Mouse (Mus musculus) stomach, embryonic 16.5 days (tissue): Measurements from ENCODE around the gene Rnf123. TPM values are rescaled to one million over a fixed set of nuclear protein-coding genes. Genes with fewer than 3 reads are reported as not detected.

Source experiments
- ATAC-seq: fragments of 200-750 bp; cut with Nextera tagmentation; 2 replicates; pipeline ENCODE4 v1.8.0; 2017; ENCODE audit warnings: moderate number of reproducible peaks, moderate TSS enrichment; ENCODE audit not compliant: insufficient read depth, low FRiP score
- H3K27ac ChIP-seq: fragments of 300-500 bp; sonication (generic); 2 replicates; pipeline ENCODE4 v1.5.1; 2014; ENCODE audit warnings: low read length
- H3K27me3 ChIP-seq: fragments of 300-500 bp; sonication (generic); 2 replicates; pipeline ENCODE4 v1.6.1; 2014; ENCODE audit warnings: low read length, control low read depth, mixed read lengths; ENCODE audit not compliant: control insufficient read depth, insufficient read depth
- H3K36me3 ChIP-seq: fragments of 300-500 bp; sonication (generic); 2 replicates; pipeline ENCODE4 v1.6.1; 2014; ENCODE audit warnings: low read length; ENCODE audit not compliant: control insufficient read depth, insufficient read depth
- H3K4me1 ChIP-seq: fragments of 300-500 bp; sonication (generic); 2 replicates; pipeline ENCODE4 v1.6.1; 2014; ENCODE audit warnings: low read length, control low read depth, mixed read lengths; ENCODE audit not compliant: control insufficient read depth, insufficient read depth
- H3K4me2 ChIP-seq: fragments of 300-500 bp; sonication (generic); 2 replicates; pipeline ENCODE4 v1.6.1; 2014; ENCODE audit warnings: low read depth, low read length, mixed read lengths
- H3K4me3 ChIP-seq: fragments of 300-500 bp; sonication (generic); replicated peaks from 2 replicates; pipeline ENCODE4 v1.5.1; 2014; ENCODE audit warnings: mild to moderate bottlenecking, low read length
- H3K9ac ChIP-seq: fragments of 300-500 bp; sonication (generic); 2 replicates; pipeline ENCODE4 v1.6.1; 2014; ENCODE audit warnings: low read length
- H3K9me3 ChIP-seq: fragments of 300-500 bp; sonication (generic); replicated peaks from 2 replicates; pipeline ENCODE4 v1.6.1; 2016; ENCODE audit warnings: low read length, control low read depth; ENCODE audit not compliant: control insufficient read depth
- WGBS: fragments of 180-500 bp; shearing (Covaris S2); extraction: QIAGEN DNeasy Blood & Tissue Kit; methylation state at CpG from one replicate; pipeline ENCODE4 v1.1.7; 2014; 5-methylcytosine and 5-hydroxymethylcytosine counted together
- polyA plus RNA-seq: library from polyadenylated mRNA; unstranded; fragments of >200 nt; fragmentation: Nextera tagmentation; extraction: Ambion mirVana; gene quantifications from 2 replicates; pipeline ENCODE4 v1.2.1, GENCODE M21; 2015

Rnf123 gene
- polyA plus RNA-seq, 1 experiment from 2014 or later: 32.8 TPM

DNA sequence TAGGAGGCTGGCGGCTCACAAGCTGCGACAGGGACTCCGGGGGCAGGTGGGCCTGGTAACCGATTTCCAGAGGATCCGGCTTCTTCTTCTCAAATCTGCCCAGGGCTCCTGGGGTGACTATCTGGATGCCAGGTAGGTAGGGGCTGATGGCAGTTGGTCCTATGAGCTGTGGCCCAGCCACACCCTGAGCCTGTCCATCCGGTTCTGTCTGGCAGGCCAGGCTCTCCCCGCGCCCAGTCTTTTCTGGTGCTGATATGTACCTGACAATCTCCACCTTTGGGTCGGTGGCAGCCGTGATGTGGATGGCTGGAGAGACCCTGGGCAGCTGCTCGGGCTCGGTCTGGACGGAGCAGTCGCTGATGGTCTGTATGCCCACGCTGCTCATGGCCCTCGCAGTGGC is 27.0 kb upstream of the Rnf123 start:
- H3K4me3 ChIP-seq: peak overlapping the region; percentile 36
- no peaks in the 10 kb centered on the region for H3K36me3 ChIP-seq
- H3K27ac ChIP-seq: peak overlapping the region; percentile 49
- no peak; the same call in 1 of the 2 replicates for ATAC-seq
- WGBS: 64% methylated on average over 16 of the region's 16 CpGs
- peak overlapping the region; percentile 62 for H3K4me2 ChIP-seq
- H3K4me1 ChIP-seq: peaks cover 15% of the 10 kb centered on the region
- H3K9ac ChIP-seq: peak overlapping the region; percentile 71
- H3K9me3 ChIP-seq: no peaks in the 10 kb centered on the region; the same call in 1 of the 2 replicates
- H3K27me3 ChIP-seq: peaks cover 4% of the 10 kb centered on the region; the same call in 1 of the 2 replicates

GRCm38 (mm10) chr9:108107867-108108266 is 24.7 kb upstream of the Rnf123 start:
- Histone ChIP-seq H3K4me1 (peaks cover 22% of the 10 kb centered on the region), H3K36me3 (no peaks in the 10 kb centered on the region), H3K9me3 (no peaks in the 10 kb centered on the region), H3K4me2 (no peak overlapping the region), H3K27ac (no peak overlapping the region), H3K27me3 (no peaks in the 10 kb centered on the region), H3K4me3 (no peak overlapping the region), H3K9ac (no peak overlapping the region)
- ATAC-seq: no peak
- 88% methylated on average over 16 of the region's 16 CpGs for WGBS

DNA sequence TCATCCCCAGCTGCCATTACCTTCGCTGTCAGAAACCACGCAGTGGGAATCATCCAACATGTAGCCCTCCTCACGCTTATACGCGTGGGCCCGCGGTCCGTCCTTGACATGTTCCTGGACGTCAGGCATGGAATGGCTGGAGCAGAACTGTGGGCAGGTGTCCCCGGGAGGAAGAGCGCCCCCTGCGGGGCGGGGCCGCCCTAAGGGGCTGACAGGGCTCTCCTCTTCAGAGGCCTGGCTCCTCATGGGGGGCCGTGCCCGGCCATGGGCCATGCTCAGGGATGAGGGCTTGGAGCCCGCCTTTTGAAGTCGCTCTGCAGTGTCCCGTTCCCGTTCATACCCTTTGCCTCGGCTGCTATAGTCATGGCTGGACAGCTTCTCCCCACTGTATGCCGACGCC is 22.9 kb upstream of the Rnf123 start:
- H3K9me3 ChIP-seq: no peaks in the 10 kb centered on the region
- peak overlapping the region; percentile 41; the same call in 1 of the 2 replicates for H3K4me2 ChIP-seq
- H3K36me3 ChIP-seq: no peaks in the 10 kb centered on the region
- H3K9ac ChIP-seq: no peak overlapping the region
- no peak overlapping the region for H3K27ac ChIP-seq
- H3K4me3 ChIP-seq: no peak overlapping the region
- H3K27me3 ChIP-seq: no peaks in the 10 kb centered on the region
- WGBS: 90% methylated on average over 23 of the region's 23 CpGs
- H3K4me1 ChIP-seq: peaks cover 17% of the 10 kb centered on the region
- no peak for ATAC-seq

GRCm38 (mm10) chr9:108105549-108105863 is 22.4 kb upstream of the Rnf123 start:
- peak overlapping the region; percentile 41 for H3K4me2 ChIP-seq
- peak overlapping the region; percentile 27; the same call in 1 of the 2 replicates for H3K4me3 ChIP-seq
- H3K9me3 ChIP-seq: no peaks in the 10 kb centered on the region
- H3K4me1 ChIP-seq: peaks cover 12% of the 10 kb centered on the region
- no peaks in the 10 kb centered on the region for H3K27me3 ChIP-seq
- H3K36me3 ChIP-seq: no peaks in the 10 kb centered on the region
- H3K9ac ChIP-seq: peak overlapping the region; percentile 55; the same call in 1 of the 2 replicates
- WGBS: 84% methylated on average over 12 of the region's 12 CpGs
- peak overlapping the region; percentile 72 for H3K27ac ChIP-seq
- ATAC-seq: 0 out of 2 replicates have a peak, but pooled peaks have one; percentile 10

DNA sequence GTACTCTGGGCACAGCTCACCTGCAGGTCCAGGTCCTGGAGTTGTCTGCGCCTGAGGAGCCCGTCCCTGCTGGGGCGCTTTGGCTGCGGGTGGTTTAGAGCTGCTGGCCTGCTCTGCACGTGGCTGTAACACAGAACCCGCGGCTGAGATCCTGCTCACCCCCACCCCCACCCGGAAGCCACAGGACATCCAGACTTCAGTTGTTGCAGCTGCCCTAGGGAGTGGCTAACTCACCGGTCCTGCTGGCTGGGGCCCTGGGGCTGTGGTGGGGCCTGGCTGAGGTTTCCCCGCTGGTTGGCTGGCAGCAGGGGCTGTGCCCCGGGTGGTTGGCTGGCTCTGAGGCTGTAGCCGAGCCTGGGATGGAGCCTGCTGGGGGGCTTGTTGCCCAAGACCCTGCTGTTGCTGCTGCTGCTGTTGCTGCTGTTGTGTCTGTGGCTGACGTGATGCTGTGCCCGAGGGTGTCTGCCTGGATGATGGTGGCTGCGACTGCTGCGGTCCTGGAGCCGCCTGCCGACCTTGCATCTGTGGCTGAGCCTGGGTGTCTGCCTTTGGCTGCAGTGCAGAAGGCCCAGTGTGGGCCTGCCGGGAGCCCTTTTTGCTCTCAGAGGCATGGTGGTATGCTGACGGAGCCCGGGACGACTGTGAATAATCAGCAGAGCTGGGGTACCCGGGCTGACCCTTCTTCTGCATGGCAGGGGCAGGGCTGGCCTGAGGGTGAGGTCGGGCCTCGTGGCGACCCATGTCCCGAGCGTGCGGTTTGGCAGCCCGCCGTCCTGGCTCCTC is 21.8 kb upstream of the Rnf123 start:
- 42% methylated on average over 31 of the region's 31 CpGs for WGBS
- peak; percentile 90 for ATAC-seq
- peak overlapping the region; percentile 27 for H3K4me3 ChIP-seq

GRCm38 (mm10) chr9:108099619-108100018 is 16.5 kb upstream of the Rnf123 start:
- Histone ChIP-seq H3K36me3 (no peaks in the 10 kb centered on the region), H3K9me3 (no peaks in the 10 kb centered on the region), H3K9ac (no peak overlapping the region), H3K27ac (no peak overlapping the region), H3K4me3 (no peak overlapping the region), H3K4me1 (peaks cover 17% of the 10 kb centered on the region), H3K4me2 (no peak overlapping the region), H3K27me3 (no peaks in the 10 kb centered on the region)
- no peak for ATAC-seq
- 91% methylated on average over 8 of the region's 8 CpGs for WGBS

More for the DNA sequence above, 21.8 kb upstream of the Rnf123 start:
- Histone ChIP-seq H3K9ac (peak overlapping the region; percentile 55), H3K4me1 (peaks cover 12% of the 10 kb centered on the region), H3K27ac (peak overlapping the region; percentile 72), H3K27me3 (no peaks in the 10 kb centered on the region), H3K9me3 (no peaks in the 10 kb centered on the region), H3K36me3 (no peaks in the 10 kb centered on the region), H3K4me2 (peak overlapping the region; percentile 41)

DNA sequence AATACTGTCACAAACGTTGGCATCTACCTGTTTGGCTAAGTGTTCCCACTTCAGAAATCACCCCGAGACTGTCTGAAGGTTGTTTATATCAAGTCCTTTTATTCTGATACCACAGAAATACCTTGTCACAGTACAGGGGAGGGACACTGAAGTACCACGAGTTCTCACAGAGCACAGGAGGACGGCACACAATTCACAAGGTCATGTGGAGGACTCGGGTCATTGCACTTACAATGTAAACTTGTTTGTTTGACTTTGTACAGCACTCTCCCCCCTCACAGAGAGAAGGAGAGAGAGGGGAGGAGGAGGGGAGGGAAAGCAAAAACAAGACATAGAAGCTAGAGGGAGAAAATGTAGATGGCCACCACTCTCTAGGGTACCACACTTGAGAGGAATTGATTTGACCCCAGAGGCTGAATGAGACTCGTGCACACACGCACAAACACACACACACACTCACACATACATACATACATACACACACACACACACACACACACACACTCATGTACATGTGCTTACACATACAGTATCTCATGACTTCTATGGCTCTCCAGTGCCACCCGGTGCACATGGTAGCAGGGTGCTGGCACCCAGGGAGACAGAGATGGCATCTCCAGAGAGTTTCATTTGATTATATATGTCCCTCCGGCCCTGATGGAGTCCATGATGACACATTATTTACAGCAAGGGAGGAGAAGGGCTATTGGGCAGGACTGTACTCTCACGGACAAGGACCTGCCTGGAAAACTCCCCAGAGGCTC is 13.0 kb upstream of the Rnf123 start:
- Histone ChIP-seq H3K27me3 (no peaks in the 10 kb centered on the region), H3K36me3 (no peaks in the 10 kb centered on the region), H3K4me3 (no peak overlapping the region), H3K9me3 (no peaks in the 10 kb centered on the region), H3K4me2 (peak overlapping the region; percentile 99; the same call in 1 of the 2 replicates), H3K9ac (0 out of 2 replicates have a peak overlapping the region, but pooled peaks have one; percentile 54), H3K4me1 (peaks cover 20% of the 10 kb centered on the region), H3K27ac (peak overlapping the region; percentile 53)
- no peak for ATAC-seq
- 50% methylated on average over 10 of the region's 10 CpGs for WGBS

- Histone ChIP-seq H3K4me3 (peak overlapping the region; percentile 81), H3K27ac (peak overlapping the region; percentile 78), H3K36me3 (no peaks in the 10 kb centered on the region), H3K9ac (peak overlapping the region; percentile 86), H3K4me2 (peak overlapping the region; percentile 99), H3K27me3 (no peaks in the 10 kb centered on the region), H3K9me3 (no peaks in the 10 kb centered on the region), H3K4me1 (peaks cover 20% of the 10 kb centered on the region)
- WGBS: 6% methylated on average over 3 of the region's 3 CpGs
- ATAC-seq: no peak
These were observed 12.4 kb upstream of the Rnf123 start for GRCm38 (mm10) chr9:108095518-108095917.

- H3K4me3 ChIP-seq: peak overlapping the region; percentile 81
- peaks cover 20% of the 10 kb centered on the region for H3K4me1 ChIP-seq
- H3K27me3 ChIP-seq: no peaks in the 10 kb centered on the region
- no peaks in the 10 kb centered on the region for H3K36me3 ChIP-seq
- no peaks in the 10 kb centered on the region for H3K9me3 ChIP-seq
- H3K9ac ChIP-seq: peak overlapping the region; percentile 86
- peak; percentile 66 for ATAC-seq
- peak overlapping the region; percentile 99 for H3K4me2 ChIP-seq
- 1% methylated on average over 16 of the region's 16 CpGs for WGBS
- H3K27ac ChIP-seq: peak overlapping the region; percentile 78
These were observed 11.9 kb upstream of the Rnf123 start for GRCm38 (mm10) chr9:108094998-108095411.
